Mouse (Mus musculus) forebrain, embryonic 15.5 days (tissue): ENCODE data around the gene Slc38a8. TPM values are rescaled to one million over a fixed set of nuclear protein-coding genes. Genes with fewer than 3 reads are reported as not detected.

ENCODE experiments used
- ATAC-seq: fragments of 200-750 bp; cut with Nextera tagmentation; replicated peaks from 2 replicates; pipeline ENCODE4 v1.8.0; 2017; ENCODE audit warnings: mild to moderate bottlenecking, moderate TSS enrichment, moderate library complexity
- H3K27ac ChIP-seq: fragments of 300-500 bp; sonication (generic); replicated peaks from 2 replicates; pipeline ENCODE4 v1.5.1; 2015; ENCODE audit warnings: mild to moderate bottlenecking, inconsistent platforms
- H3K27me3 ChIP-seq: fragments of 300-500 bp; sonication (generic); 2 replicates; pipeline ENCODE4 v1.6.1; 2015; ENCODE audit warnings: inconsistent platforms
- H3K36me3 ChIP-seq: fragments of 300-500 bp; sonication (generic); 2 replicates; pipeline ENCODE4 v1.6.1; 2015; ENCODE audit warnings: mild to moderate bottlenecking, inconsistent platforms
- H3K4me1 ChIP-seq: fragments of 300-500 bp; sonication (generic); 2 replicates; pipeline ENCODE4 v1.6.1; 2015; ENCODE audit warnings: inconsistent platforms
- H3K4me2 ChIP-seq: fragments of 300-500 bp; sonication (generic); replicated peaks from 2 replicates; pipeline ENCODE4 v1.6.1; 2015; ENCODE audit warnings: mild to moderate bottlenecking, inconsistent platforms
- H3K4me3 ChIP-seq: fragments of 300-500 bp; sonication (generic); 2 replicates; pipeline ENCODE4 v1.5.1; 2015; ENCODE audit warnings: mild to moderate bottlenecking, inconsistent platforms
- H3K9ac ChIP-seq: fragments of 300-500 bp; sonication (generic); replicated peaks from 2 replicates; pipeline ENCODE4 v1.6.1; 2015; ENCODE audit warnings: mild to moderate bottlenecking, inconsistent platforms
- H3K9me3 ChIP-seq: fragments of 300-500 bp; sonication (generic); 2 replicates; pipeline ENCODE4 v1.6.1; 2016; ENCODE audit warnings: inconsistent platforms
- WGBS: fragments of 180-500 bp; shearing (Covaris S2); methylation state at CpG from one replicate; pipeline ENCODE4 v1.1.7; 2015; ENCODE audit warnings: mixed read lengths; 5-methylcytosine and 5-hydroxymethylcytosine counted together
- polyA plus RNA-seq: library from polyadenylated mRNA; unstranded; fragments of >200 nt; fragmentation: Nextera tagmentation; extraction: Ambion mirVana; gene quantifications from 2 replicates; pipeline ENCODE4 v1.2.1, GENCODE M21; 2015

The Slc38a8 gene
- polyA plus RNA-seq, 1 experiment from 2014 or later: not detected

DNA sequence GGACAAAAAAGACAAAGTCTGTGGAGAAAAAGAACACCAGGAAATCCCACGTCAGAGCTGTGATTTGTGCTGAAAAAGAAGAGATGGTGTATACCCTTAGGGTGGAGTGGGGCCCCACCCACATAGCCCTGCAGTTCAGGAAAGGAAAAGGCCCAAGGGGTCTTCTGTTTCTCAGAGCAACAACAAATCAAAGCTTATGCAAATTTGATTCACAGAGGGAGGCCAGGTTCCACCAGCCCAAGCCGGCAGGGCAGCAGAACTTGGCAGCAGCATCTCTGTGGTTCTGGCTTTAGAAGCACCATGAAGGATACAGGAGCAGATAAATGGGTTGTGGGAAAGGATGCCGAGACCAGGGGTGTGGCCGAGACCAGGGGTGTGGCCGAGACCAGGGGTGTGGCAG, 22.8 kb downstream of the Slc38a8 start:
- H3K9me3 ChIP-seq: no peaks in the 10 kb centered on the region
- H3K4me2 ChIP-seq: no peak overlapping the region
- H3K9ac ChIP-seq: no peak overlapping the region
- no peak overlapping the region for H3K27ac ChIP-seq
- 35% methylated on average over 5 of the region's 5 CpGs for WGBS
- H3K27me3 ChIP-seq: no peaks in the 10 kb centered on the region
- no peak overlapping the region for H3K4me3 ChIP-seq
- no peak for ATAC-seq
- no peaks in the 10 kb centered on the region for H3K4me1 ChIP-seq
- H3K36me3 ChIP-seq: no peaks in the 10 kb centered on the region

DNA sequence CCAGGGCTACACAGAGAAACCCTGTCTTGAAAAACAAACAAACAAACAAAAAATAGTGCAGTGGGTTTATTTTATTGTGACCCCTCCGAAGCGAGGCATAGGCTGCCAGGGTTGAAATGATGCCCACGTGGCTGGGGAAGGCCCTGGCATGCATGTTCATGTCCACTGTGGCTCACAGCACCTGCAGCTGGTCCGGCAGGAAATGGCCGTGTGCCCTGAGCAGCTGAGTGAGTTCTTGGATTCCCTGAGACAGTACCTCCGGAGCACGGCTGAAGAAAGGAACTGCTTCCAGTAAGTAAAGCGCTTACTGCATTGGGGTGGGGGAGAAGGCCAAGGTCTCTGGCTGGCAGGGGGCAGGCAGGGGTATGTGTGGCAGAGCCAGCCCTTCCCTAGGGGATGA, 33.4 kb downstream of the Slc38a8 start:
- 93% methylated on average over 8 of the region's 8 CpGs for WGBS
- Histone ChIP-seq H3K4me2 (no peak overlapping the region), H3K9ac (no peak overlapping the region), H3K36me3 (no peaks in the 10 kb centered on the region), H3K27ac (no peak overlapping the region), H3K27me3 (peaks cover 7% of the 10 kb centered on the region; the same call in 1 of the 2 replicates), H3K9me3 (no peaks in the 10 kb centered on the region), H3K4me1 (peaks cover 31% of the 10 kb centered on the region), H3K4me3 (no peak overlapping the region)
- no peak for ATAC-seq

- Histone ChIP-seq H3K36me3 (no peaks in the 10 kb centered on the region), H3K4me1 (peaks cover 32% of the 10 kb centered on the region), H3K27me3 (peaks cover 7% of the 10 kb centered on the region; the same call in 1 of the 2 replicates), H3K27ac (0 out of 2 replicates have a peak overlapping the region, but pooled peaks have one; percentile 0), H3K9me3 (no peaks in the 10 kb centered on the region), H3K4me3 (no peak overlapping the region), H3K4me2 (no peak overlapping the region), H3K9ac (no peak overlapping the region)
- WGBS: 65% methylated on average over 10 of the region's 10 CpGs
- ATAC-seq: no peak
Measured at GRCm38 (mm10) chr8:119466794-119467193, 34.7 kb downstream of the Slc38a8 start.

DNA sequence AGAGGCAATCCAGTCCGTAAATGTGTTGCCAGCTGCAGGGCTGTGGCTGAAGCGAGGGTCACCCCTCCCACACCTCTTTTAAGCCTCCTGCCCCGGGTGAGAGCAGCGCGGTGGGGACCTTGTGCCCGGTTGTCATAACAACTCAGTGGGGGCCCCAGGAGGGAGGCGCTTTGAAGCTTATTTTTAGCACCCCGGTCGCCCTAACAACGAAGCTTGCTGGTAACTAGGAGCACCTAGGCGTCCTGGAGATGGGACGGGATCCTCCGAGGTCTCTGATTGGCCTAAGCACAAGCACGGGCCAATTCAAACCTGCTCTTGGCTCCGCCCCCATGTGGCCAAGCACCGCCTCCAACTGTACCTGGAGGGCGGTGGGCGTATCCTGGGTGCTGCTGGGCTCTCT, 35.4 kb downstream of the Slc38a8 start:
- ATAC-seq: peak; percentile 26; the same call in 1 of the 2 replicates
- WGBS: 2% methylated on average over 18 of the region's 18 CpGs
- H3K36me3 ChIP-seq: no peaks in the 10 kb centered on the region
- no peak overlapping the region for H3K4me3 ChIP-seq
- peak overlapping the region; percentile 25 for H3K4me2 ChIP-seq
- no peak overlapping the region for H3K9ac ChIP-seq
- H3K27me3 ChIP-seq: peaks cover 7% of the 10 kb centered on the region; the same call in 1 of the 2 replicates
- H3K4me1 ChIP-seq: peaks cover 39% of the 10 kb centered on the region
- no peaks in the 10 kb centered on the region for H3K9me3 ChIP-seq
- H3K27ac ChIP-seq: 0 out of 2 replicates have a peak overlapping the region, but pooled peaks have one; percentile 0

DNA sequence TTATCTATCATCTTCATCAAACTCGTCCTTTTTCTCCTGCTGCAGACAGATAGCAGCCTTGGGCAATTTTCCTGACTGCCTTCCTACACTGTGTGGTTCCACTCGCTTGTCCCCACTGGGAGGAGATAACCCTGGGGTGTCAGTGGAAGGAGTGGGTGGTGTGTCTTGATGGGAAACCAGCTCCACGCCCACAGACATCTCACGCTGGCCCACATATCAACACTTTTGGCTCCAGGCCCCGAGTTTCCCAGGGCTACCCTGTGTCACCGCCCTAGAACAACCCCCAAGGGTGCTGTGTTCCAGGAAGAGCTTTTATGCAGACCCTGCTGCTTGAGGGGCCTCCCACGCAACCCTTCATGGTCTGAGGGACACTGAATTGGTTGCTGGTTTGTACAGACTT, 37.8 kb downstream of the Slc38a8 start:
- H3K9me3 ChIP-seq: no peaks in the 10 kb centered on the region
- no peaks in the 10 kb centered on the region for H3K36me3 ChIP-seq
- no peak for ATAC-seq
- WGBS: 36% methylated on average over 7 of the region's 7 CpGs
- H3K27ac ChIP-seq: no peak overlapping the region
- H3K27me3 ChIP-seq: peaks cover 7% of the 10 kb centered on the region; the same call in 1 of the 2 replicates
- no peak overlapping the region for H3K4me3 ChIP-seq
- peaks cover 54% of the 10 kb centered on the region for H3K4me1 ChIP-seq
- H3K4me2 ChIP-seq: no peak overlapping the region
- H3K9ac ChIP-seq: no peak overlapping the region

- Histone ChIP-seq H3K27ac (no peak overlapping the region), H3K4me1 (peaks cover 49% of the 10 kb centered on the region), H3K4me2 (no peak overlapping the region), H3K36me3 (no peaks in the 10 kb centered on the region), H3K9me3 (no peaks in the 10 kb centered on the region), H3K4me3 (no peak overlapping the region), H3K9ac (no peak overlapping the region), H3K27me3 (peaks cover 7% of the 10 kb centered on the region; the same call in 1 of the 2 replicates)
- peak; percentile 66 for ATAC-seq
- WGBS: 13% methylated on average over 9 of the region's 9 CpGs
Measured at GRCm38 (mm10) chr8:119461356-119461755, 40.1 kb downstream of the Slc38a8 start.

DNA sequence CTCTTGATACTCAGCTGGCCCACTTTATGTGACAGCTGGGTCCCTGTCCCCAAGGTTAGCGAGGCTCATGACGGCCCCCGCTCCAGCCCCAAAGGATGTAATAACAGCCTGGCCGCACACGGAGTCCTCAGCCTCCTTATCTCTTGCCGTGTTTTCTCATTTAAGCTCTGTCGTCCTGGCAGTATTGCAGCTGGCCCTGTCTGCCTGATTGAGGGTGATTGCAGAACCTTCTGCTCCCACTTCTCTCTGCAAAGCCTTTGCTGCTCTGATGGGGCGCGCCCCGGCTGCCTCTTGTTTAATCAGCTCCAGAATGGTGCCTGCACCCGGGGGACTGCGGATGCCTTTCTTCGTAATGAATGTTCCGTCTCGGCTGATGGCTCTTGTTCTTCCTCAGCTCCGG, 41.8 kb downstream of the Slc38a8 start:
- ATAC-seq: 0 out of 2 replicates have a peak, but pooled peaks have one; percentile 19
- WGBS: 35% methylated on average over 16 of the region's 16 CpGs
- Histone ChIP-seq H3K36me3 (no peaks in the 10 kb centered on the region), H3K9me3 (no peaks in the 10 kb centered on the region), H3K4me2 (peak overlapping the region; percentile 8), H3K9ac (no peak overlapping the region), H3K4me3 (no peak overlapping the region), H3K27ac (peak overlapping the region; percentile 58), H3K27me3 (peaks cover under 1% of the 10 kb centered on the region; the same call in 1 of the 2 replicates), H3K4me1 (peaks cover 33% of the 10 kb centered on the region)

GRCm38 (mm10) chr8:119456045-119456444, 45.5 kb downstream of the Slc38a8 start:
- 87% methylated on average over 5 of the region's 5 CpGs for WGBS
- Histone ChIP-seq H3K27me3 (no peaks in the 10 kb centered on the region), H3K4me3 (no peak overlapping the region), H3K9ac (no peak overlapping the region), H3K4me1 (peaks cover 15% of the 10 kb centered on the region), H3K36me3 (no peaks in the 10 kb centered on the region), H3K4me2 (no peak overlapping the region), H3K27ac (no peak overlapping the region), H3K9me3 (no peaks in the 10 kb centered on the region)
- no peak for ATAC-seq

DNA sequence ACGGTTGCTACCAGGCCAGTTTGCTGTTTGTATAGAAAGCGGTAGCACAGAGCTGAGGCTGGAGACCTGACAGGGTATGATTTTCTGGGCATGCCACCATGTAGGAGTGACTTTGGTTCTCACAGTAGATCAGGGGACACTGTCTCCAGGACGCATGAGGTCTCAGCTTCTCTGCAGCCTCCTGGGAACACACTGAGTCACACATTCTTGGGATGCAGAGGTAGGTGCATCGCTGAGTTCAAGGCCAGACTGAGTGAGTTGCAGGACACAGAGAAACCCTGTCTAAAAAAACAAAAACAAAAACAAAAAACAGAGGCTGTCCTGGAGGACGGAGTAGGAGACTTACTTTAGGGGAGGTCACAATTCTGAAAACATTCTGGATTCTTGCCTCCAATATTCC, 48.6 kb downstream of the Slc38a8 start:
- 90% methylated on average over 5 of the region's 5 CpGs for WGBS
- ATAC-seq: no peak

GRCm38 (mm10) chr8:119451131-119451530, 50.4 kb downstream of the Slc38a8 start:
- H3K4me3 ChIP-seq: no peak overlapping the region
- no peak overlapping the region for H3K27ac ChIP-seq
- 85% methylated on average over 4 of the region's 4 CpGs for WGBS
- no peaks in the 10 kb centered on the region for H3K36me3 ChIP-seq
- H3K4me1 ChIP-seq: peaks cover 12% of the 10 kb centered on the region
- H3K27me3 ChIP-seq: peaks cover 11% of the 10 kb centered on the region; the same call in 1 of the 2 replicates
- no peak for ATAC-seq
- H3K9ac ChIP-seq: no peak overlapping the region
- no peaks in the 10 kb centered on the region for H3K9me3 ChIP-seq
- H3K4me2 ChIP-seq: no peak overlapping the region

More for the DNA sequence above, 48.6 kb downstream of the Slc38a8 start:
- Histone ChIP-seq H3K4me2 (no peak overlapping the region), H3K27ac (no peak overlapping the region), H3K9me3 (no peaks in the 10 kb centered on the region), H3K9ac (no peak overlapping the region), H3K27me3 (peaks cover 3% of the 10 kb centered on the region; the same call in 1 of the 2 replicates), H3K36me3 (no peaks in the 10 kb centered on the region), H3K4me3 (no peak overlapping the region), H3K4me1 (no peaks in the 10 kb centered on the region)

GRCm38 (mm10) chr8:119449627-119450026, 51.9 kb downstream of the Slc38a8 start:
- no peak overlapping the region for H3K27ac ChIP-seq
- H3K4me2 ChIP-seq: no peak overlapping the region
- no peak overlapping the region for H3K9ac ChIP-seq
- H3K27me3 ChIP-seq: peaks cover 11% of the 10 kb centered on the region; the same call in 1 of the 2 replicates
- H3K9me3 ChIP-seq: no peaks in the 10 kb centered on the region
- no peaks in the 10 kb centered on the region for H3K36me3 ChIP-seq
- ATAC-seq: no peak
- peaks cover 14% of the 10 kb centered on the region for H3K4me1 ChIP-seq
- H3K4me3 ChIP-seq: no peak overlapping the region
- WGBS: 73% methylated on average over 12 of the region's 12 CpGs

DNA sequence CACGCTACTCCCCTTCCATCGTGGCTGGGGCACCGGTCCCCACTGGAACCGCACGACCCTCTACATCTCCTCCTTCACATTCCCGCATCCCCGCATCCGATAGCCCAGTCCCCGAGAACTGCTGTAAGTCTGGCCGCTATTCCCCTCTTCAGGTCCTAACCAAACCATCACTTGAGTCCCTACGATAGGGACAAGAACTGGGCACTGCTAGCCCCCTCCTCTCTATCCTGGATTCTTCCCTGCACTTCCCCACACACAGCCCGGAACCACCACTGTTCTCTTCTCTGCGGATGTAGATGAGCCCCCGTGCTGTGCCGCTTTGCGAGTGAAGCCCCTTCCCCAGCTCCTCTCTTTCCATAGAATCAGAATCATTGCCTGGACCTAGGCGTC, 53.7 kb downstream of the Slc38a8 start:
- no peak for ATAC-seq
- no peak overlapping the region for H3K27ac ChIP-seq
- WGBS: under 1% methylated on average over 17 of the region's 17 CpGs

More for the DNA sequence above, 53.7 kb downstream of the Slc38a8 start:
- Histone ChIP-seq H3K9ac (peak overlapping the region; percentile 70), H3K27me3 (peaks cover 11% of the 10 kb centered on the region; the same call in 1 of the 2 replicates), H3K4me3 (peak overlapping the region; percentile 70), H3K4me1 (peaks cover 14% of the 10 kb centered on the region), H3K4me2 (peak overlapping the region; percentile 96), H3K36me3 (no peaks in the 10 kb centered on the region), H3K9me3 (no peaks in the 10 kb centered on the region)
